Mouse (Mus musculus): Measurements from ENCODE around the gene Tfpi2. TPM values are rescaled to one million over a fixed set of nuclear protein-coding genes. Genes with fewer than 3 reads are reported as not detected.
A peak's percentile ranks its signal among the peaks of the same experiment; 100 is the strongest.

Gene Tfpi2
- 5.0 and 5.7 TPM in 2 replicates for polyA plus RNA-seq (2014; fragmentation: Nextera tagmentation; extraction: Ambion mirVana)

DNA sequence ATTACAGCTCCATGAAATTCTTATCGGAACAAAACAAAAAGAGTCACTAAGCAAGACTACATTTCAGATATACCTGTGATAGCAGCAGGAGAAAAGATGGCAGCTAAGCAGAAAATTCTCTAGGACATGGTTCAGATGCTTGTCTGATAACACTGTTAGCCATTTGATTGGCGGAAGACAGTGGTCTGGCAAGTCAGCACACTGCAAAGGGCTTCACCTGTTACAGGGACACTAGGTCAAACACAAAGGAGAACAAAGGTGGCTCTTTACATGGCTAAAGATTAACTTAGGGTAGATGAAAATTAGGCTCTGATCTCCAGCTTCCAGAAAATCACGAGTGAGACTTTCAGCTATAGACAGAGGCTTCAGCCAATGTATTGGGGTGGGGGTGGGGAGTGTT lies at the start of gene Tfpi2:
Gene Tfpi2 (minus strand): TSS at position 170 of the 400 bp plus-strand sequence.
- H3K4me1 ChIP-seq (ENCODE audit: control insufficient read depth in 2 of 2, insufficient read depth in 2 of 2, low read length in 2 of 2): no peaks in the 10 kb centered on the region
- no peaks in the 10 kb centered on the region for H3K36me3 ChIP-seq (ENCODE audit: control insufficient read depth, insufficient read depth, low read length)
- ATAC-seq (ENCODE audit: insufficient number of reproducible peaks, insufficient read depth, low FRiP score, low read depth): no peak
- H3K27me3 ChIP-seq (ENCODE audit: control insufficient read depth, insufficient read depth, low read length): no peaks in the 10 kb centered on the region
- no peak within 1 kb of the TSS for H3K4me2 ChIP-seq (ENCODE audit: low read length)
- no peaks in the 10 kb centered on the region for H3K9me3 ChIP-seq (ENCODE audit: control insufficient read depth, low read length)
- H3K9ac ChIP-seq (ENCODE audit: low read length): no peak within 1 kb of the TSS
- no peak within 1 kb of the TSS for H3K27ac ChIP-seq (replicated peaks in 1 of 2; ENCODE audit: control insufficient read depth in 1 of 2, insufficient read depth in 1 of 2, low read depth in 2 of 2, low read length in 2 of 2)
- no peak within 1 kb of the TSS for H3K4me3 ChIP-seq (ENCODE audit: control insufficient read depth in 1 of 2, insufficient read depth in 1 of 2, low read depth in 1 of 2, low read length in 2 of 2)
- 77% methylated on average over 3 of the region's 3 CpGs for WGBS

DNA sequence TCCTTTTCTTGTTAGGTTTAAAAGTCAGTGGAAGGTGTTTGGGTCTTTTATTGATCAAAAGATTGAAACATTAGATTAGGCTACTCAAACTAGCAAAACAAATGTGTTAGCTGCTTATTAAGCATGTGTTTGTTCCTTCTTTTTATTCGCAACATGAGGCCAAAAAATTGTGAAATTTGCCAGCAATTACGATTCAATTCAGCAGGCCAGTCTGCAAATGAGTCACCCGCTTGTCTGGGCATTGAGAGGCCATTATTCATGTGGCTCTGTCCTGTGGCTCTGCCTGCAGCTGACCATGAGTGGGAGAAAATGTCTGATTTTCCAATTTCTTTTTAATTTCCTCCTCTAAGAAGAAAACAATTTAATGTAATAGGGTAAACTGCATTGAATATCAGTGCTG lies 42.2 kb upstream of the Tfpi2 start:
- no peak overlapping the region for H3K9ac ChIP-seq (ENCODE audit: low read length)
- no peaks in the 10 kb centered on the region for H3K4me1 ChIP-seq (ENCODE audit: control insufficient read depth in 2 of 2, insufficient read depth in 2 of 2, low read length in 2 of 2)
- no peak for ATAC-seq (ENCODE audit: insufficient number of reproducible peaks, insufficient read depth, low FRiP score, low read depth)
- WGBS: 82% methylated on average over 3 of the region's 3 CpGs
- H3K4me3 ChIP-seq (ENCODE audit: control insufficient read depth in 1 of 2, insufficient read depth in 1 of 2, low read depth in 1 of 2, low read length in 2 of 2): no peak overlapping the region
- H3K27ac ChIP-seq (replicated peaks in 1 of 2; ENCODE audit: control insufficient read depth in 1 of 2, insufficient read depth in 1 of 2, low read depth in 2 of 2, low read length in 2 of 2): no peak overlapping the region
- no peaks in the 10 kb centered on the region for H3K36me3 ChIP-seq (ENCODE audit: control insufficient read depth, insufficient read depth, low read length)
- no peaks in the 10 kb centered on the region for H3K9me3 ChIP-seq (ENCODE audit: control insufficient read depth, low read length)
- H3K27me3 ChIP-seq (ENCODE audit: control insufficient read depth, insufficient read depth, low read length): no peaks in the 10 kb centered on the region
- no peak overlapping the region for H3K4me2 ChIP-seq (ENCODE audit: low read length)

DNA sequence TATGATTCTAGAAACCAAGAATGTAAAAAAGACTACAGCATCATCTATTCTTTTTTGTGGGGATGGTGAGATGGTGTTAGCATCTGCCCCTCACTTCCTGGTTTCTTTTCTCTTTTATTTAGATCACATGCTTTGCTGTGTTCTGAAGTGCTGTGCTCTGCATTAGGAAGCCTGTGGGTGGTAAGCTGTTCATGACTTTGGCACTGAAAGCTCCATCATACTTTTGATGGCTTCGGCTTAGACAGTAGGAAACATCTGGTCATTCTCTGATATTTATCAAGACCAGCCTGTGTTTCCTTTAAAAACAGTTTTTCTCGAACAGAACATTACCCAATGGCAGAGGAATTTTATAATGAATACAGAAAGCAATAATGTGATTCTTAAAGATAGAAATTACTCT lies 37.6 kb upstream of the Tfpi2 start:
- Histone ChIP-seq H3K27ac (replicated peaks in 1 of 2; ENCODE audit: control insufficient read depth in 1 of 2, insufficient read depth in 1 of 2, low read depth in 2 of 2, low read length in 2 of 2) (no peak overlapping the region), H3K4me1 (ENCODE audit: control insufficient read depth in 2 of 2, insufficient read depth in 2 of 2, low read length in 2 of 2) (no peaks in the 10 kb centered on the region), H3K4me3 (ENCODE audit: control insufficient read depth in 1 of 2, insufficient read depth in 1 of 2, low read depth in 1 of 2, low read length in 2 of 2) (no peak overlapping the region), H3K4me2 (ENCODE audit: low read length) (no peak overlapping the region), H3K9me3 (ENCODE audit: control insufficient read depth, low read length) (no peaks in the 10 kb centered on the region), H3K9ac (ENCODE audit: low read length) (no peak overlapping the region), H3K36me3 (ENCODE audit: control insufficient read depth, insufficient read depth, low read length) (no peaks in the 10 kb centered on the region), H3K27me3 (ENCODE audit: control insufficient read depth, insufficient read depth, low read length) (no peaks in the 10 kb centered on the region)
- WGBS: 38% methylated on average over 2 of the region's 2 CpGs
- ATAC-seq (ENCODE audit: insufficient number of reproducible peaks, insufficient read depth, low FRiP score, low read depth): no peak

GRCm38 (mm10) chr6:4022645-4023044 lies 33.9 kb upstream of the Tfpi2 start:
- no peaks in the 10 kb centered on the region for H3K27me3 ChIP-seq (ENCODE audit: control insufficient read depth, insufficient read depth, low read length)
- WGBS: 53% methylated on average over 1 of the region's 1 CpGs
- H3K36me3 ChIP-seq (ENCODE audit: control insufficient read depth, insufficient read depth, low read length): no peaks in the 10 kb centered on the region
- H3K4me3 ChIP-seq (ENCODE audit: control insufficient read depth in 1 of 2, insufficient read depth in 1 of 2, low read depth in 1 of 2, low read length in 2 of 2): no peak overlapping the region
- H3K4me2 ChIP-seq (ENCODE audit: low read length): no peak overlapping the region
- H3K9ac ChIP-seq (ENCODE audit: low read length): no peak overlapping the region
- no peaks in the 10 kb centered on the region for H3K9me3 ChIP-seq (ENCODE audit: control insufficient read depth, low read length)
- H3K27ac ChIP-seq (replicated peaks in 1 of 2; ENCODE audit: control insufficient read depth in 1 of 2, insufficient read depth in 1 of 2, low read depth in 2 of 2, low read length in 2 of 2): no peak overlapping the region
- H3K4me1 ChIP-seq (ENCODE audit: control insufficient read depth in 2 of 2, insufficient read depth in 2 of 2, low read length in 2 of 2): no peaks in the 10 kb centered on the region
- ATAC-seq (ENCODE audit: insufficient number of reproducible peaks, insufficient read depth, low FRiP score, low read depth): no peak

DNA sequence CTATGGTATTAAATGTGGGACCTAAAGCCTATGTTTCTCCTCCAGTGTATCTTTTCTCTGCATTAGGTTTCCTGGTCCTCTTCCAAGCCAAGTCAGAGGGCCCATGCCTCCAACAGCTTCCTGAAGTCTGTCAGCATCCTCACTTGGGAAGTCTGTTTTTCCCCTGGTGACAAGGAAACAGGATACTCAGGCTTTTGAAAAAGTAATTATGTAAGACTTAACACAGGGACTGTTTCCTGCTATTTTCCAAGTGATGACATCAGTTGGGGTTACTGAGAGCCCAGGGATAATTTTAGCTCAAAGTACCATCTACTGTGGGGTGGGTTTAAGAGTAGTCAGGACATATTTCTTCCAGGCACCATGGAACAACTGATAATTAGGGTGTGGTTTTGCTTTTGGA lies 20.8 kb upstream of the Tfpi2 start:
- H3K4me3 ChIP-seq (ENCODE audit: control insufficient read depth in 1 of 2, insufficient read depth in 1 of 2, low read depth in 1 of 2, low read length in 2 of 2): no peak overlapping the region
- H3K27ac ChIP-seq (replicated peaks in 1 of 2; ENCODE audit: control insufficient read depth in 1 of 2, insufficient read depth in 1 of 2, low read depth in 2 of 2, low read length in 2 of 2): peak overlapping the region in 1 of 2 experiments; percentile 50; a peak in 2 of 4 replicates
- H3K4me1 ChIP-seq (ENCODE audit: control insufficient read depth in 2 of 2, insufficient read depth in 2 of 2, low read length in 2 of 2): peaks cover 6 to 19% of the 10 kb centered on the region in 2 experiments; a peak in 3 of 4 replicates
- H3K9me3 ChIP-seq (ENCODE audit: control insufficient read depth, low read length): no peaks in the 10 kb centered on the region
- H3K36me3 ChIP-seq (ENCODE audit: control insufficient read depth, insufficient read depth, low read length): peaks cover 6% of the 10 kb centered on the region; the same call in 1 of the 2 replicates
- no peak; the same call in 1 of the 2 replicates for ATAC-seq (ENCODE audit: insufficient number of reproducible peaks, insufficient read depth, low FRiP score, low read depth)
- H3K4me2 ChIP-seq (ENCODE audit: low read length): no peak overlapping the region
- H3K9ac ChIP-seq (ENCODE audit: low read length): no peak overlapping the region
- no peaks in the 10 kb centered on the region for H3K27me3 ChIP-seq (ENCODE audit: control insufficient read depth, insufficient read depth, low read length)

DNA sequence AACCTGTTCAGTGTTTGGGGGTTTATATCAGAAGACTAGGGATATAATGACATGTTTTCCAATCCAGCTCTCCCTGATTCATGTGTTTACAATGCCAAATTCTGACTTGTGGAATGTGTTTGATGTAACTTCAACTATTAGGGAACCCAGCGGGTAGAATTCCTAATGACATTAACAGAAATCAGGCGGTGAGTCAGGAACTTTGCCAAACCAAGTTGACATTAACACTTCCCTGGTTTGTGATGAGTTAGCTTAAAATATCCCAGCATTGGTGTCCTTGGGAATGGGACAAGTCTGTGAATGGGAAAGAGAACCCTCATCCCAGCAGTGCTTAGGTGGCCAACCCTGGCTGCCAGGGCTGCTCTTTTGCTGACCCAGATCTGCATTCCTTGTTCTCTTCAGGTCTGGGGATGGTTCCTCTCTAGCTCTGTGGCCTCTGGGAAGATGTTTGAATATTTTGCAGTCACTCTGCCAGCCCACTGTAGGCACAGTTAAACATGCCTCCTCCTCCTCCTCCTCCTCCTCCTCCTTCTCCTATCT lies 19.9 kb upstream of the Tfpi2 start:
- ATAC-seq (ENCODE audit: insufficient number of reproducible peaks, insufficient read depth, low FRiP score, low read depth): no peak
- Histone ChIP-seq H3K36me3 (ENCODE audit: control insufficient read depth, insufficient read depth, low read length) (peaks cover 6% of the 10 kb centered on the region; the same call in 1 of the 2 replicates), H3K4me2 (ENCODE audit: low read length) (no peak overlapping the region), H3K27ac (replicated peaks in 1 of 2; ENCODE audit: control insufficient read depth in 1 of 2, insufficient read depth in 1 of 2, low read depth in 2 of 2, low read length in 2 of 2) (peak overlapping the region in 1 of 2 experiments; percentile 41; a peak in 1 of 4 replicates), H3K4me3 (ENCODE audit: control insufficient read depth in 1 of 2, insufficient read depth in 1 of 2, low read depth in 1 of 2, low read length in 2 of 2) (no peak overlapping the region), H3K9ac (ENCODE audit: low read length) (no peak overlapping the region), H3K27me3 (ENCODE audit: control insufficient read depth, insufficient read depth, low read length) (no peaks in the 10 kb centered on the region), H3K4me1 (ENCODE audit: control insufficient read depth in 2 of 2, insufficient read depth in 2 of 2, low read length in 2 of 2) (peaks cover 6 to 19% of the 10 kb centered on the region in 2 experiments; a peak in 3 of 4 replicates), H3K9me3 (ENCODE audit: control insufficient read depth, low read length) (no peaks in the 10 kb centered on the region)
- 48% methylated on average over 2 of the region's 2 CpGs for WGBS

- H3K4me3 ChIP-seq (ENCODE audit: control insufficient read depth in 1 of 2, insufficient read depth in 1 of 2, low read depth in 1 of 2, low read length in 2 of 2): peak overlapping the region in 1 of 2 experiments; percentile 62; a peak in 3 of 4 replicates
- no peak for ATAC-seq (ENCODE audit: insufficient number of reproducible peaks, insufficient read depth, low FRiP score, low read depth)
- H3K4me1 ChIP-seq (ENCODE audit: control insufficient read depth in 2 of 2, insufficient read depth in 2 of 2, low read length in 2 of 2): peaks cover 6 to 19% of the 10 kb centered on the region in 2 experiments; a peak in 3 of 4 replicates
- 65% methylated on average over 2 of the region's 2 CpGs for WGBS
- peak overlapping the region in 1 of 2 experiments; percentile 93; a peak in 2 of 4 replicates for H3K27ac ChIP-seq (replicated peaks in 1 of 2; ENCODE audit: control insufficient read depth in 1 of 2, insufficient read depth in 1 of 2, low read depth in 2 of 2, low read length in 2 of 2)
- no peaks in the 10 kb centered on the region for H3K27me3 ChIP-seq (ENCODE audit: control insufficient read depth, insufficient read depth, low read length)
- peak overlapping the region; percentile 86 for H3K9ac ChIP-seq (ENCODE audit: low read length)
- H3K4me2 ChIP-seq (ENCODE audit: low read length): peak overlapping the region; percentile 75
- peaks cover 6% of the 10 kb centered on the region; the same call in 1 of the 2 replicates for H3K36me3 ChIP-seq (ENCODE audit: control insufficient read depth, insufficient read depth, low read length)
- H3K9me3 ChIP-seq (ENCODE audit: control insufficient read depth, low read length): no peaks in the 10 kb centered on the region
These were observed 16.1 kb upstream of the Tfpi2 start for GRCm38 (mm10) chr6:4004808-4005207.

GRCm38 (mm10) chr6:4003890-4004306 lies 15.2 kb upstream of the Tfpi2 start, which contains the start of gene Gng11:
Gene Gng11 (plus strand): TSS chr6:4003904.
- ATAC-seq (ENCODE audit: insufficient number of reproducible peaks, insufficient read depth, low FRiP score, low read depth): peak; percentile 85
- Histone ChIP-seq H3K9ac (ENCODE audit: low read length) (peak within 1 kb of the TSS; percentile 86), H3K27ac (replicated peaks in 1 of 2; ENCODE audit: control insufficient read depth in 1 of 2, insufficient read depth in 1 of 2, low read depth in 2 of 2, low read length in 2 of 2) (peak within 1 kb of the TSS; percentile 93 to 96), H3K4me1 (ENCODE audit: control insufficient read depth in 2 of 2, insufficient read depth in 2 of 2, low read length in 2 of 2) (peaks cover 6 to 16% of the 10 kb centered on the region in 2 experiments; a peak in 3 of 4 replicates), H3K36me3 (ENCODE audit: control insufficient read depth, insufficient read depth, low read length) (peaks cover 6% of the 10 kb centered on the region; the same call in 1 of the 2 replicates), H3K4me3 (ENCODE audit: control insufficient read depth in 1 of 2, insufficient read depth in 1 of 2, low read depth in 1 of 2, low read length in 2 of 2) (peak within 1 kb of the TSS; percentile 62 to 72), H3K9me3 (ENCODE audit: control insufficient read depth, low read length) (no peaks in the 10 kb centered on the region), H3K27me3 (ENCODE audit: control insufficient read depth, insufficient read depth, low read length) (no peaks in the 10 kb centered on the region), H3K4me2 (ENCODE audit: low read length) (peak within 1 kb of the TSS; percentile 75)
- WGBS: under 1% methylated on average over 19 of the region's 19 CpGs
